In genomic region chr15:83483482-83483881, GRCm38 (mm10) we compare ENCODE assay signal across 8 mouse cellular contexts. TPM values are rescaled to one million over a fixed set of nuclear protein-coding genes. Genes with fewer than 3 reads are reported as not detected.
A peak's percentile ranks its signal among the peaks of the same experiment; 100 is the strongest.
DNase-seq lines count a peak whose midpoint lies in the region; ATAC-seq and TF ChIP-seq lines count a peak whose summit lies in the region.

No protein-coding gene starts in this region.

- H3K4me1 ChIP-seq in MEL (ENCODE audit: control insufficient read depth in 1 of 2, insufficient read depth in 2 of 2, low read length in 2 of 2) = 0 out of 4 replicates have a peak, but pooled peaks cover 0 to 3% of the 10 kb centered on the region in 2 experiments
- H3K4me1 ChIP-seq in small intestine, adult 2 months (ENCODE audit: control insufficient read depth, insufficient read depth, insufficient read length, low read length) = no peaks in the 10 kb centered on the region; the same call in 1 of the 2 replicates

- H3K79me2 ChIP-seq in MEL (ENCODE audit: control insufficient read depth, insufficient read depth, low read length, poor library complexity) = no peaks in the 10 kb centered on the region

- H3K9me3 ChIP-seq in MEL (replicated peaks; ENCODE audit: insufficient read depth, low read length) = no peaks in the 10 kb centered on the region

- peak in 1 of 2 experiments; percentile 15; a peak in 1 of 4 replicates for TF ChIP-seq EP300 in MEL (IDR thresholded peaks at IDR 0.05; ENCODE audit: low read depth in 1 of 2, low read length in 2 of 2)

- TF ChIP-seq POLR2A in MEL (IDR thresholded peaks at IDR 0.05; ENCODE audit: control insufficient read depth in 1 of 2, insufficient read depth in 1 of 2, low read depth in 1 of 2, low read length in 2 of 2, poor library complexity in 1 of 2) = no peak
- TF ChIP-seq POLR2A in small intestine, adult 2 months (IDR thresholded peaks at IDR 0.05; ENCODE audit: low read depth, low read length) = no peak

- peak overlapping the region; percentile 60 for H3K27ac ChIP-seq in MEL (ENCODE audit: control insufficient read depth, low read depth, low read length)
- no peak overlapping the region for H3K27ac ChIP-seq in small intestine, adult 2 months (ENCODE audit: insufficient read depth, low read depth, low read length)

- TF ChIP-seq CTCF in MEL (IDR thresholded peaks at IDR 0.05 in 2 of 3, conservative IDR thresholded peaks at IDR 0.05 in 1 of 3; ENCODE audit: control insufficient read depth in 1 of 3, insufficient read depth in 1 of 3, low read depth in 2 of 3, low read length in 3 of 3, poor library complexity in 1 of 3, severe bottlenecking in 1 of 3) = peak; percentile 54 to 78 (median 70); a peak in 5 of 6 replicates
- TF ChIP-seq CTCF in small intestine, adult 2 months (IDR thresholded peaks at IDR 0.05; ENCODE audit: extremely low read depth, insufficient read length, insufficient replicate concordance, low read depth, low read length) = peak; percentile 66; the same call in 1 of the 2 replicates

- DNase-seq in kidney, adult 9 months = peak; percentile 55
- no peak for DNase-seq in kidney, adult 11 months
- DNase-seq in MEL (ENCODE audit: low read depth, low spot score) = peak; percentile 87
- DNase-seq in testis, postnatal 10 days (ENCODE audit: low spot score) = no peak
- no peak for DNase-seq in ovary, postnatal 10 days (ENCODE audit: low spot score)
- no peak for DNase-seq in right cerebral cortex, postnatal 25 days

- WGBS in small intestine, adult 2 months = 12% methylated on average over 2 of the region's 2 CpGs

- no peak overlapping the region; a peak in 1 of 4 replicates for H3K4me3 ChIP-seq in MEL (ENCODE audit: control insufficient read depth in 1 of 2, insufficient read depth in 1 of 2, low read depth in 2 of 2, low read length in 2 of 2)
- no peak overlapping the region for H3K4me3 ChIP-seq in small intestine, adult 2 months (ENCODE audit: low read depth, low read length)

- H3K9ac ChIP-seq in MEL (ENCODE audit: control insufficient read depth, low read depth, low read length, poor library complexity, severe bottlenecking) = no peak overlapping the region

- H3K27me3 ChIP-seq in MEL (ENCODE audit: control insufficient read depth in 1 of 2, insufficient read depth in 2 of 2, low read length in 2 of 2) = no peaks in the 10 kb centered on the region
- no peaks in the 10 kb centered on the region for H3K27me3 ChIP-seq in small intestine, adult 2 months (ENCODE audit: control insufficient read depth, insufficient read depth, low read length)

- ATAC-seq in erythroid progenitor cell, adult 5-6 weeks (replicated peaks; ENCODE audit: low FRiP score, poor library complexity, severe bottlenecking) = peak; percentile 80

- no peaks in the 10 kb centered on the region for H3K36me3 ChIP-seq in MEL (ENCODE audit: control insufficient read depth in 1 of 2, insufficient read depth in 2 of 2, low read length in 2 of 2)
- no peaks in the 10 kb centered on the region for H3K36me3 ChIP-seq in small intestine, adult 2 months (ENCODE audit: control insufficient read depth, insufficient read depth, low read length)

- peak; percentile 77 for TF ChIP-seq RAD21 in MEL (IDR thresholded peaks at IDR 0.05; ENCODE audit: low read depth, low read length)

TF ChIP-seq in MEL, 35 proteins besides CTCF, POLR2A, EP300 and RAD21:
- 0 out of 2 replicates have a peak, but pooled peaks have one; percentile 22 for TF ChIP-seq TBP (IDR thresholded peaks at IDR 0.05; ENCODE audit: low read depth, low read length)
- TF ChIP-seq TAL1 (IDR thresholded peaks at IDR 0.05; ENCODE audit: low read length) = no peak
- 0 out of 2 replicates have a peak, but pooled peaks have one; percentile 24 for TF ChIP-seq HCFC1 (IDR thresholded peaks at IDR 0.05; ENCODE audit: low read depth, low read length)
- TF ChIP-seq CHD1 (IDR thresholded peaks at IDR 0.05; ENCODE audit: low read depth, low read length) = no peak
- TF ChIP-seq ZC3H11A (IDR thresholded peaks at IDR 0.05; ENCODE audit: low read depth, low read length) = peak; percentile 73
- TF ChIP-seq MYC (IDR thresholded peaks at IDR 0.05; ENCODE audit: low read depth, low read length) = 0 out of 2 replicates have a peak, but pooled peaks have one; percentile 43
- TF ChIP-seq SMC3 (IDR thresholded peaks at IDR 0.05; ENCODE audit: low read depth, low read length) = peak; percentile 82
- no peak for TF ChIP-seq USF1 (IDR thresholded peaks at IDR 0.05; ENCODE audit: low read depth, low read length)
- peak; percentile 37; the same call in 1 of the 2 replicates for TF ChIP-seq RCOR1 (IDR thresholded peaks at IDR 0.05; ENCODE audit: low read depth, low read length)
- TF ChIP-seq POLR2AphosphoS5 (IDR thresholded peaks at IDR 0.05; ENCODE audit: borderline replicate concordance, low read depth, low read length) = no peak
- TF ChIP-seq MAX (IDR thresholded peaks at IDR 0.05; ENCODE audit: low read length) = no peak

RNA-seq across cellular contexts. Expression of gene Pacsin2, which starts 19.1 kb away (rescaled TPM):
- 58.7 and 64.7 TPM in 2 replicates for total RNA-seq in MEL (2012; rRNA removed)
- polyA plus RNA-seq in MEL (2012; ENCODE audit: insufficient read depth in 1 of 2, insufficient read length in 2 of 2, low read depth in 1 of 2, low replicate concordance in 2 of 2, missing spikeins in 1 of 2) = 100 to 1,000 TPM; 103 to 425 TPM
- total RNA-seq in erythroid progenitor cell, adult 5-6 weeks (2015; ENCODE audit: low replicate concordance) = 80.0 and 81.7 TPM in 2 replicates
- total RNA-seq in erythroid progenitor cell, adult 5-6 weeks (2017; ENCODE audit: low replicate concordance) = 145 and 184 TPM in 2 replicates
- 32.5 and 73.5 TPM in 2 replicates for polyA plus RNA-seq in small intestine, adult 2 months (2012; rRNA removed)

RNA-seq across cellular contexts. Expression of gene Ttll1, which starts 27.2 kb away (rescaled TPM):
- 3.4 and 4.4 TPM in 2 replicates for total RNA-seq in MEL (2012; rRNA removed)
- polyA plus RNA-seq in MEL (2012; ENCODE audit: insufficient read depth in 1 of 2, insufficient read length in 2 of 2, low read depth in 1 of 2, low replicate concordance in 2 of 2, missing spikeins in 1 of 2) = 10 to 100 TPM in 1 of 2 experiments, not detected in 1; 14.1 TPM
- total RNA-seq in erythroid progenitor cell, adult 5-6 weeks (2015; ENCODE audit: low replicate concordance) = 4.3 and 7.1 TPM in 2 replicates
- 0.45 and 2.8 TPM in 2 replicates for total RNA-seq in erythroid progenitor cell, adult 5-6 weeks (2017; ENCODE audit: low replicate concordance)
- 2.3 and 3.1 TPM in 2 replicates for polyA plus RNA-seq in small intestine, adult 2 months (2012; rRNA removed)

RNA-seq across cellular contexts. Expression of gene Bik, which starts 43.2 kb away (rescaled TPM):
- 5.1 and 7.6 TPM in 2 replicates for total RNA-seq in MEL (2012; rRNA removed)
- polyA plus RNA-seq in MEL (2012; ENCODE audit: insufficient read depth in 1 of 2, insufficient read length in 2 of 2, low read depth in 1 of 2, low replicate concordance in 2 of 2, missing spikeins in 1 of 2) = 10 to 100 TPM in 1 of 2 experiments, not detected in 1; 10.2 TPM
- total RNA-seq in erythroid progenitor cell, adult 5-6 weeks (2015; ENCODE audit: low replicate concordance) = 2.2 TPM in 1 of 2 replicates, not detected in the other
- 3.7 TPM in 1 of 2 replicates, not detected in the other for total RNA-seq in erythroid progenitor cell, adult 5-6 weeks (2017; ENCODE audit: low replicate concordance)
- 2.1 and 5.8 TPM in 2 replicates for polyA plus RNA-seq in small intestine, adult 2 months (2012; rRNA removed)

Comparison
In these comparisons a context has a peak if more than half of its experiments do, and no peak if none do; other contexts are left out.
1. DNase-seq: peak in kidney, adult 9 months (single experiment) and MEL (single experiment); none in kidney, adult 11 months (single experiment), testis, postnatal 10 days (single experiment), ovary, postnatal 10 days (single experiment) and right cerebral cortex, postnatal 25 days (single experiment).